Mouse (Mus musculus): ENCODE data around the gene Wwox. TPM values are rescaled to one million over a fixed set of nuclear protein-coding genes. Genes with fewer than 3 reads are reported as not detected.

The Wwox gene
- total RNA-seq (2022) = 10 to 100 TPM; 14.4 to 17.9 (median 16.4) TPM

GRCm38 (mm10) chr8:114439334-114440204 lies at the start of gene Wwox:
Wwox (plus strand) TSS chr8:114439655.
- peak; percentile 99 to 100 for DNase-seq (ENCODE audit: low spot score in 2 of 2)

- DNase-seq (ENCODE audit: low spot score in 2 of 2) = no peak
Observed at GRCm38 (mm10) chr8:114390465-114391254, 48.8 kb upstream of the Wwox start.

DNA sequence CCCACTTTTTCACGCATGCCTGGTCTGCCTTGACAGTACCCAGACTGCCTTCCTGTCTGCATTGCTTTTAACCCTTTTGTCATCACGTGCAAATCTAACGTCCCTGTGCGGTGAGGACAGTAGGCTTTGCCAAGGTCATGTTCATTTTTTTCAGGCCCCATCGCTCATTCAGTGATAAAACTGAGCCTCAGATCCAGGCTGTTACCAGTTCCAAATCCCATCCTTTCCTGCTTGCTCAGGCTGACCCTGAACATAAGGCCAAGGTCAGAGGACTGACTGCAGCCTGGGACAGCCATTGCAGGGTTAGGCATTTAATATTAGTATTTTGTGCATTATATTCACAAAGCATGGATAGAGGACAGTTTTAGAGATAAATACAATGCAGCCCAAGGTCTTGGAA lies 41.1 kb upstream of the Wwox start:
- DNase-seq (ENCODE audit: low spot score in 2 of 2) = no peak

- DNase-seq (ENCODE audit: low spot score in 2 of 2) = no peak
Observed at GRCm38 (mm10) chr8:114399273-114399672, 40.2 kb upstream of the Wwox start.

DNA sequence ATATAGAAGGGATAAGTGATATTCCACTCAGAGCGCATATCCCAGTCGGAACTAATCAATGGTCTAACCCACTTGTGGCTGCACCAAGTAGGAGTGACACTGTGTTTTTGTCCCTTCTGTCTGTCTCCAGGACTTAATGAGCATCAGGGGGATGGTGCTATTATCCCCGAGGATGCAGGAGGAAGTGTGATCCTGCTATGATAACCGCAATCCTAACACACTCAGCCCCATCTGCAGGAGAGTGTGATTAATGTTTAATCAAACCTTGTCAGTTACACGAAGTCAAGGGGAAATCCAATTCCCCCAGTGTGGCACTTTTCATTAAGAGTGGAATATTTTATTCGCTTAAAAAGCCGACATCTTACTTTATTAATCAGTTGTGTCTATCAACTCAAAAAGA lies 37.8 kb upstream of the Wwox start:
- DNase-seq (ENCODE audit: low spot score in 2 of 2) = no peak

DNA sequence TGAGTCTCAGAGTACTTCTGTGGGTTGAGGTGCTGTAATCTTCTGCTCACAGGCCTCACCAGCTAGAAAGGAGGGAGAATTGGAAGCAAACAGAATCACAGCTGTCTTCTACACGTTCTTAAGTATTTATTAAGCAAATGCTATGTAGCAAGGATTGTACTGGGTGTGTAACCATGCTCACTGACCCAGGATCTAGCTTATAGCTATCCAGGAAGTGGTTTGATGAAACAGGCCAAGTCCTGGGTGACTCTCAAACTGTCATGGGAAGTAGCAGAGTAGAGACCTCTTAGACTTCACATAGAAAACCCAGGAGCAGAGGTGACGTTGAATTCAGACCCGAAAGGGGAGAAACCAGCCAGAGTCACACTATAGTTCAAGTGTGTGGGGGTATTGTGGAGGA lies 28.0 kb upstream of the Wwox start:
- DNase-seq (ENCODE audit: low spot score in 2 of 2) = no peak

DNA sequence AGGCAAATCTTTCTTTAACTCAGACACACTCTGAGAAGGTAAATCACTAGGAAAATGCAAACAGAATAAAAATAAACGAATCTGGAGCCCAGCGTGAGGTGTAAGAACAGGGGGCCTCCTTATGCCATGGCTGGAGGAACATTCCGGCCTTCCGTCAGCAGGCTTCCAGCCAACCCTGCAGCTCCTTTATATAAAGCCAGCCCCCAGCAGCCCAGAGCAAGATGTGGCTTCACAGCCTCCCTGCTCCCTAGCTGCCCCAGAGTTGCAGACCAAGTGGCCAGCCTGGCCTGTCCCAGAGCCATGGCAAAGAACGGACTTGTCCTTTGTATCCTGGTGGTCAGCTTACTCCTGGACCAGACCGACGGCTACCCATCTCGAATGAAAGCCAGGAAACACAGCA lies 21.7 kb upstream of the Wwox start, which contains the start of gene Clec3a:
Clec3a (plus strand) TSS at position 301 of the 400 bp plus-strand sequence.
- DNase-seq (ENCODE audit: low spot score in 2 of 2) = no peak

DNA sequence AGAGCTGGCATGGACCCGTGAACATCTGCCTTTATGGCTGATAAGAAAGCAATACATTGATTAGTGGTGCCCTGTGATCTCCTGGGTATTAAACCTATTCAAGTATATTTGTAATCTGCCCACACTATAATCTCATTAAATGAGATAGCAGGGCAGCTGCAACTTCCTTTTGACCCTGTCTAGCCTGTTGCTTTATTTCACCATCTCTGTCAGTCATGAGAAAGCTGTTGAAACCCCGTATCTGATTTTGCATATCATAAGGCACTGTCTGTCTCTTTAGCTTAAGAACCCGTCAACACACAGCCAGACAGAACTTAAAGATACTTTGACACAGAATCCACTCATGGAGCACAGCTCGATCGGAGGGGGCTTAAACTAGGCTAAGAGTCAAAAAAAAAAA lies 21.0 kb upstream of the Wwox start:
- DNase-seq (ENCODE audit: low spot score in 2 of 2) = no peak

DNA sequence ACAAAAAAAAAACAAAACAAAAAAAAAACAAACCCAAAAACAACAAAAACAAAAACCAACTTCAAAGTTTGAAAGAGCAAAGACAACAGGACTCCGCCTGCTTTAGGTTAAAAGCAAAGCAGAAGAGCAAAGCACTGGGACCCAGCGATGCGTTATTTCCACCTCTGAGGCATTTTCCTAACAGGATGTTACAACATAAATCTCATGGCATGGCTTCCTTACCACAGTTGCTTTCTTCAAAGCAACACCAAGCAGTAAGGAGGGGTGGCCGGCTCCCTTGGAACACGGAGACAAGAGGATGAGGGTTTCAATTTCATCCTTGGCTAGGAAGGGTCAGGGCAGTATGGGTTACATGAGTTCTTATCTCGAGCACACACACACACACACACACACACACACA lies 20.6 kb upstream of the Wwox start:
- no peak for DNase-seq (ENCODE audit: low spot score in 2 of 2)

GRCm38 (mm10) chr8:114421544-114421943 lies 17.9 kb upstream of the Wwox start:
- no peak for DNase-seq (ENCODE audit: low spot score in 2 of 2)

DNA sequence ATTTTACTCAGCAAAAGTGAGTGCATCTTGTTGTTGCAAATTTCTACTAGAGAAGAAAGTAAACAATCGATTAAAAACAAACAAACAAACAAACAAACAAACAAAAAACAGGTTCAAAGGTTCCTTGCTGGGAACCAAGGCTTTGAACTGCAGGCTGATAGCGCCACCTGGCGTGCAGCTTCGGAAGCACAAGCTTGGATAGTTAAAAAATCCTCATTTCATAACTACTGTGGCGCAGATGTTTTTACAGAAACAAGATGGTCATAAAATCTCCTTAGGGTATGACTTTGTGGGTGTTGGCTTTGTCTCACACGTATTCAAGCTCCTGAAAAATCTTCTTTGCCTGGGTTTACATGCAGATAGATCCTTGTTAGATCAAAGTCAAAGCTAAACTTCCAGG lies 1.2 kb upstream of the Wwox start:
- DNase-seq (ENCODE audit: low spot score in 2 of 2) = peak in 1 of 2 experiments; percentile 69

- no peak for DNase-seq (ENCODE audit: low spot score in 2 of 2)
Observed at GRCm38 (mm10) chr8:114440205-114440589, 742 bp downstream of the Wwox start.

DNA sequence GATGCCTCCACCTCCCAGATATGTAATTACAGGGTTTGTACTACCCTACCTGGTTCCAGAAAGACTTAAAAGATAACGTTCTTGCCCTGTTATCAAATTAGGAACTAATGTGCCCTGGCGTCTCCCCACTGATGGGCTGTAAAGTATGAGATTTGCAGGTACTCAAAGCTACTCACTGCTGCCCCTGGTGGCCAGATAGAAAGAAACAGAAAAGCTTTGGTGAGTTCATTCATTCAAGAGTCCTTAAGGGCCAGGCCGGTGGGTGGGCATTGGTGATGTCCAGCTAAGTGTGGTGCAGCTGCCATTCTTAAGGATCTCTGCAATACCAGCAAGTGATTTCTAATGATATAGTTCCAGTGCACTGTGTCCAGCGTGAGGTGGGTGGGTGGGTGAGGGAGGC lies 2.2 kb downstream of the Wwox start:
- DNase-seq (ENCODE audit: low spot score in 2 of 2) = no peak

GRCm38 (mm10) chr8:114446884-114447283 lies 7.4 kb downstream of the Wwox start:
- no peak for DNase-seq (ENCODE audit: low spot score in 2 of 2)

GRCm38 (mm10) chr8:114452278-114452677 lies 12.8 kb downstream of the Wwox start:
- no peak for DNase-seq (ENCODE audit: low spot score in 2 of 2)

DNA sequence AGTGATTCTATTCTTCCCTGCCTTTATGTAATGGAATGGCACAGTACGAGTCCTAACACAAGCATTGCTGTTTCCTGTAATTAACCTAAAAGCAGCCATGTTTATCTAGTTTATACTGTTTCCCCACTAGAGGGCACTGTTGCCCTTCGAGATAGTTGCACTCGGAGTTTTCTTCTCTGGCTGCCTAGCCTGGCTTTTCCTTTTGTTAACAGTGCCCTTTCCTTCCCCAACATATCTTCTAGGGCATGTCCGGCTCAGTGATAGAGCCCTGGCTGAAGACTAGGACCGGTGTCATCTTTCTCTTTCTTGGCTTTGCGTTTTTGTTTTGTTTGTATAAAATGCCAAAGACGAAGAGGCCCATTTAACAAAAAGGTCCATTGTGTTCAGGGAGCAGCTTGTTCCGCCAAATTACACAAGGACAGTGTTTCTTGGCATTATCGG lies 13.3 kb downstream of the Wwox start:
- peak in 1 of 2 experiments; percentile 53 for DNase-seq (ENCODE audit: low spot score in 2 of 2)

DNA sequence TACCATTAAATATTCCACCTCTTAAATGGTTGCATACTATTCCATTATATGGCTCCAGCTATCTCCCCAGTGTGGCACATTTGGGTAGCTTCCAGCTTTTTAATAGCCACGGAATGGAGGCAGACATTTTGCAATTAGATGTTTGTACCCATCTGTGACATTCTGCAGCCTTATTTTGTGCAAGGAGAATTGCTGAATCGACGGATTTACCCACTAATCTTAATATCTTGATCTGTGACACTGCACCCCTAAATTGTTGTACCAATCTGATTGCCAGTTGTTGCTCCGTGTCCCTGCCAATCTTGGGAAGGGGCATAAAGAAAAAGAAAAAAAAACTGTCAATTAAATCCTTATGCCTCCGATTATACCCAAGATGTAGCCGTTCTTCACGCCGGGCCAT lies 15.8 kb downstream of the Wwox start:
- DNase-seq (ENCODE audit: low spot score in 2 of 2) = no peak

DNA sequence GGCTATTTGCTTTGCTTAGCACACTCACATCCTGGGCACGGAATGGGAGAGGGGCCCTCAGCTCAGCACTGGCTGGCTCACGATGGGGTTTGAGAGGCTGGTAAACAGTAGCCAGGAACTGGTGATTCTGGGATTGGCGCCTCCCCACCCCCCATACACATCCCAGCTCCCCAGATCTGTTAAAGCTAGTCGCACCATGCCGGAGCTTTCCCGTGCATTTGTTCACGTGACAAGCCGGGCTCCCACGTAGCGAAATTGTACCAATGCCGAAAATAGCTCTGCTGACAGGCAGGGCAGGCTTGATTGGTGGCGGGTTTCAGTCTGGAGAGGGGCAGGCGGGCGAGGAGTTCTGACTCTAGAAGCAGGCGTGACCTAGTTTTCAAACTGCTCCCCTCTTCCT lies 16.5 kb downstream of the Wwox start:
- DNase-seq (ENCODE audit: low spot score in 2 of 2) = no peak

DNA sequence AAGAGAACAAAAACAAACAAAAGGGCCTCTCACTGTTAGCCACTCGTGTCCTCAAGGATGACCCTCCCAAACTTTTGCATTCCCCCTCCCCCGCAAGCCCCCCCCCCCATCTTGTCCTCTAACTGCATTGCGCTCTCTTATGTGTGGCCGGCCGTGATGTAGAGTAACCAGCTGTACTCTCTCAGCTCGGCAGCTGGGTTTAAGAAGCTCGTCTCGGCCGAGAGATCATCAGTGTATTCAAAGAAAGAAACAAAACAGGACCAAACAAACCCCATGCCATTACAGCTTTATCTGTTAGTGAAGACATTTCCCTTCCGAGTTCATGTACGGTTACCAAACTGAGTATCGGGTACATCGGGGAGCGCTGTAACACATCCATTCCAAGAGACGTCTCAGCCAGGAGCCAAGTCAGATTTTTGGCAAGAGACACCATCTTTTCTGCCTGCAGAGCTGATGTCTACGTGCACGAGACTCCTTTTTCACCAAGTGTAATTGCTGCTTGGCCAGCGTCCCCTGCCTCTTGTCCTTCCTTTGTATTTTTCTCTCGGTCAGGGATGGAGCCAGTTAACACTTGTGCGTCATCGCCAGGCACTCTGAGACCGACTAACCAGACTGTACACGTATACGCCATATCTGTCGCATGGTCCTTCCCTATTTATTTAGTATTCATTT lies 18.8 kb downstream of the Wwox start:
- no peak for DNase-seq (ENCODE audit: low spot score in 2 of 2)

GRCm38 (mm10) chr8:114460600-114460999 lies 21.1 kb downstream of the Wwox start:
- DNase-seq (ENCODE audit: low spot score in 2 of 2) = no peak

- DNase-seq (ENCODE audit: low spot score in 2 of 2) = peak in 1 of 2 experiments; percentile 26
Observed at GRCm38 (mm10) chr8:114462591-114462990, 23.1 kb downstream of the Wwox start.

- DNase-seq (ENCODE audit: low spot score in 2 of 2) = no peak
Observed at GRCm38 (mm10) chr8:114463305-114463704, 23.9 kb downstream of the Wwox start.
